Mouse (Mus musculus) lung, postnatal 25 days (tissue): Measurements from ENCODE around the gene Frmd4a.

Experiments used
- DNase-seq: peaks from one replicate; pipeline ENCODE4 v3.0.0; 2022; ENCODE audit warnings: low spot score

Gene Frmd4a

DNA sequence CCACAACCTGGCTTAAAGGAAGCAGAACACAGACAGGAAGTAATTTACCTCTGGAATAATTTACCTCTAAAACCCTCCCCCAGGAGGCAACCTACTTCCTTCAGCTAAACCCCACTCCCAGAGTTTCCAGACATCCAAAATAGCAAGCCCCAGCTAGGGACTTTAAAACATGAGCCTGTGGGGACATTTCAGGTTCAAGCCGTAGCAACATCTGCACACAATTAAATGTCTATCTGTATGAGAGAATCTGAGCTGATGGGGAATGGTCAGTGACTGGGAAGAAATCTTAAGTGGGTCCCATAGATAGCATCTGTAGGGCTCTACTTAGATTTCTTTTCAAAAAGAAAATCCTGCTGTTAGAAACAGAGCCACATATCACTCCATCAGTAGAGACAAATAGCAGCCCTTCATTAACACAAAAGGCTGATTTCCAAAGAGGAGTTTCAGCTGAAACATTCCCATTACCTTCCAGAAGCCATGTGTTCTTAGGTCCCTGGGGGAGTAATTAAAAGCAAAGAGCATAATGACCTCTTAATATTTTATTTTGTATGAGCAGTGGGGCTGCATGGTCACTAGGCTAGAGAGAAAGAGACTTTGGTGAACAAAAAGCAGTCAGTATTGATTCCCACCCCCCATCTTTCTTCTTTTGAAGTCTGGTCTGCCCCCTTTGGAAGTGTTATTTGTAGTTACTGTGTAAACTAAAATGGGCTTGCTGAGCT lies 505.4 kb downstream of the Frmd4a start:
- no peak for DNase-seq

DNA sequence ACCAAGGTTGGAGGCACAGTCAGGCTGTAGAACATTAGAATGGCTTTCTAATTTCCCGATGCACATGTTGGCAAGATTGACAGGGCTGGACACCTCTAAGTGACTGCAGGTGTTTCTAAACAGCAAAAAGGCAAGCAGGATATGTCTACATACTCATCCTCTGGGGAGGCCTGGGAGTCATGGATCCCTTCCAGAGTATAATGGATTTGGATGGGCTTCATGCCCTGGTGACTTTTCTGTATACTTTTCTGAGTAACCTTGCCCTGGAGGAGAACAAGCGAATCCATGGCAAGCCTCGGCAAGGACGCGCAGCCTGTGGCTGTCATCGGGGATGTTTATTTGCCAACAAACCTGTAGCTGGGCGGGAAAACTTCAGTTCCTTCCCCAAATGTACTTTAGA lies 509.6 kb downstream of the Frmd4a start:
- no peak for DNase-seq

DNA sequence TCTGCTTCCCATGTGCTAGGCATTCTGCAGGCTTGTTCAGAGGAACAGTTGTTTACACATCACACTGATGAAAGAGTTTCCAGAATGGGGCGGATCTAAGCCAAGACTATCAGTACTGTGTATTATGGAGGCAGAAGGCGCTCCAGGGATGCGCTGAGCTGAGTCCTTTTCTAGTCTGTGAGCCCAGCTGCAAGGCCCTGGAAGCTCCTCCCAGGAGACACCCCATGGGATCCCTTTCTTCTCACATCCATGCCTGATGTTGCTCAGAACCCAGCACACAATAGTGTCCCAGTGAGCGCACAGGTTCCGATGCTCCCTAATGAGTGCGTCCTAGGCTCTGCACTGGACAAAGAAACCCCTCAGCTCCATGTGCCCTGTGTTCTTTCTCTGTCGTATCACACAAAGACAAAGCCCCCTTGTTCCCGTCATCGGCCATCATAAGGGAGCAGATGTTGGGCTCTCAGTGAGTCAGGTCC lies 511.8 kb downstream of the Frmd4a start:
- no peak for DNase-seq

DNA sequence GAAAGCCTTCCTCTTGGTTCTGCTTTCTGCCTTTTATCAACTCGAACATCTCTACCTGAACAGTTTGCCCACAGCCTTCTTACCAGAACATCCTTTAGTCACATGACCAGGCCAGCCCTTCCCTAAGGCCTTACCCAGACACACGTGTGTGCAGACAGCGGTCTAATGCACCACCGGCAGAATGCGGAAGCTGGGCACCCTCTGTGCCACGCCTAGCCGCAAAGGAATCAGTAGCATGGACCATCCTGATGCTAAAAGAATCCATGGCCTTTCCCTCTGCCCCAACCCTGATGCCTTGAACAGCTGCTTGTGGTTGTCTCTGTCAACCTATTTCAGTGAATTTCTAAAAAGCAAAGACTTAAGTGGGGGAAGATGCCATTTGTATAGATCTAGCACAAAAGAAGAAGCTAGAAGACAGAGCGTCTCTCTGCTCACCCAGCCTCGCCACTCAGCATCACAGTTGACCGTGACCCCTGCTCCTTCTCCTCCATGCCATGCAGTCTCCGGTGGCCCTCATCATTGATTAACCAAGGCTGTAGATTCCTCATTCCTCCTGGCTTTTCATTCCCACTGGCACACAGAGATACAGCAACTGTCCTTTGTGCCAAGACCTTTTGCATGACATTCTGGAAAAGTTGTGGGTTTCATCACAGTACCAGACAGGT lies 514.1 kb downstream of the Frmd4a start:
- no peak for DNase-seq

DNA sequence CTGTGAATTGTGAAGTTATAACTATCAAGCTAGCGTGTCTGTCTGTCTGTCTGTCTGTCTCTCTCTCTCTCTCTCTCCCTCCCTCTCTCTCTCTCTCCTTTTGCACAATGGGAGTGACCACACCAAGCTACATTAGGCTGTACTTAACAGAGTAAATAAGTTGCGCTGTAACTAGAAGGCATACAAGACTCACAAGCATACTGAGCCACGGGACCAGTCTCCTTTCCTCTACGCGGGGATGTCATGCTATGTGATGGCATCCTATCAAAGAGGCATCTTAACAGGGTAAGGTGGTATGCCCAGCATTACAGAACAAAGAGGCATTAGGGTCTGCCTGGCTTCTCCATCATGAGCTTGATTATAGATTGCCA lies 514.7 kb downstream of the Frmd4a start:
- DNase-seq, result no peak

DNA sequence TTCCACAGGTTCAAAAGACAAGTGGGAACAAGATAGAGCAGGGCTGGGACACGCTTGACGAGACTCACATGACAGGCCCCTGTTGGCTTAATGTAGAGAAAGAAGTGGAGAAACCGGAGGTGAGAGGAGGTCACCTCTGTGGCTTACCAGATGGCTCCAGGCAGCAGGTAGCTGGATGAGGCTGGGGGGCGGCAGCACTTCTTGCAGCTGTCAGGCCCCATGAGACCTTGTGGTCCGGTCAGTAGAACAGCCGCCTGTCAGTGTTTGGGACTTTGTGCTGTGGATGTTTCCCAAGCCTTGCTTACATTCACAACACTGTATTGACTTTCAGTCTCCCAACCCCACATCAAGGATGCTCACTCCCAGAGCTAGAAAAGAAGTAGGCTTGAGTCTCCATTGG lies 515.4 kb downstream of the Frmd4a start:
- DNase-seq, result no peak

DNA sequence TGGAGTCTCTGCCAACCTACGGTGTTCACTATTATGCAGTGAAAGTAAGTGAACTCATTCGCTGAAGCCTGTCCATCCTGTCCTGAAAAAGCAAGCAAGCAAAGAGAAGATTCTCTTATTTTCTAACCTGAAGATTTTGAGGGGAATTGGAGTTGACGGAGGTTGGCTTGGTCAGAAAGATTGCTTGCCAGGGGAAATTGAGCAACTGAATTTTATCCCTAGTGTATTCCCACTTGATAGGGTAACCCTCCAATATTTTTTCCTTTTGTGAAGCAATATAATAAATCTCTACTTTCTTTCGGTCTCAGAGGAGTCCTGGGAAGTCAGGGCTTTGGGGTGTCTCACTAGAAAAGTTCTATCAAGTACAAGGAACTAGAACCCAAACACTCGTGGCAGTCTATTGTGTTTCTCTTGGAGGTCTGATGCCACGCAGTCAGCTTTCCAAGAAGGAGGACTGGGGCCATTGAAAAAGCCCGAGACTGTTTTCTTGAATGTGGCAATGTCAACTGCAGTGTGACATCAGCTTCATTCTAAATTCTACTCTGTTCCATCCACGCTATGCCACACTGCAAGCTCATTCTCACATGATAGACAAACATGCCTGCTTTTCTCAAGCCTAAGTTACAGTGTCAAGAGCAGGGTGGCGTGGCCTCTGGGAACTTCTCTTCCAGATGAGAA lies 517.8 kb downstream of the Frmd4a start:
- DNase-seq, result no peak

DNA sequence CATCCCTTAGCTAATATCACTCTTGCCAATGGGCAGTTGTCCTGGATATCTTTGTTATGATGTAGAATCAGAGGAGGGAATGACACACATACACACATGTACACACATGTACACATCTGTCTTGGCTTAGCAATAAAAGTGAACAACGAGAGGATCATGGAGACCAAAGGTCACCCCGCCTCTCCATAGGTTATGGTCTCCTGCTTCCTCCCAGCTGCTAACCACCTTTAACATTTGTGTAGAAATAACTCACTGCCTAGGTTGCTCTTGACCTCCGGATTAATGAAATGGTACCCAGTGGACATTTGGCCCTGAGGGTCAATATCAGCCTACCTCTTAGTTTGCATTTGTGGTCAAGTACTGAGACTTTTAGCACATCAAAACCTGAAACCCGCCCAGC lies 523.8 kb downstream of the Frmd4a start:
- DNase-seq, result no peak

DNA sequence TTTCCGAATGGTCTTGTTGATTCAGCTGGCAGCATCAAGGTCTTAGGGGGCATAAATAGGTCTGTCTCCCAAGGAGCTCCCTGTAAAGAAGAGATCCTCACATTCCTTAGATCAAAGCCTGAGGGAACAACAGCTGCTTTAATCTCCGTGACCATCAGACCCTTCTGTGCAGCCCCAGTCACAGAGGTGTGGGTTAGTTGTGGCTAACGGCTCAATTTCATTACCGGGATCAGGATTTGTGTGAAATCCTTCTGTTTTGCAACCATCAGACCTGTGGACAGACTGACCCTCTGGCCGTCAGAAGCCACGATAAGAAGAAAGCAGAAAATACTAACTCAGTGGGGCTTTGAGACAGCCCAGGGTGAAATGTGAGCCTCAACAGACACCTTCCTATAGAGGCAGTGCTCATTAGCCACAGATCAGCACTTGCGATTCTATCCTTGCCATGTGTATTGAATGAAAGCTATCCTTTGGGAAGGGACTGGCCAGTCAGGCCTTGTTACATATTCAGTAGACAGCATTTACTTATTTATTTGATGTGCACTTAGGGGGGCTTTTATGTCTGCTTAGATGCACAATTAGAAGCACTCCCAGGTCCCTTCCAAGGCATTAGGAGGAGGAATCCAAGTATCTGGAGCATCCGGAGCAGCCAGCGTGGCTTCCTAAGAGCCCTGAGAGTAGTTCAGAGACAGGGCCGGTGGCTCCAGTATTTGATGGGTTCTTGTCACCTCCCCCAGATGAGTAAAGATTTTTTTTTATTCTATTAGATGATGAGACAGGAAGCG lies 524.5 kb downstream of the Frmd4a start:
- DNase-seq, result no peak

DNA sequence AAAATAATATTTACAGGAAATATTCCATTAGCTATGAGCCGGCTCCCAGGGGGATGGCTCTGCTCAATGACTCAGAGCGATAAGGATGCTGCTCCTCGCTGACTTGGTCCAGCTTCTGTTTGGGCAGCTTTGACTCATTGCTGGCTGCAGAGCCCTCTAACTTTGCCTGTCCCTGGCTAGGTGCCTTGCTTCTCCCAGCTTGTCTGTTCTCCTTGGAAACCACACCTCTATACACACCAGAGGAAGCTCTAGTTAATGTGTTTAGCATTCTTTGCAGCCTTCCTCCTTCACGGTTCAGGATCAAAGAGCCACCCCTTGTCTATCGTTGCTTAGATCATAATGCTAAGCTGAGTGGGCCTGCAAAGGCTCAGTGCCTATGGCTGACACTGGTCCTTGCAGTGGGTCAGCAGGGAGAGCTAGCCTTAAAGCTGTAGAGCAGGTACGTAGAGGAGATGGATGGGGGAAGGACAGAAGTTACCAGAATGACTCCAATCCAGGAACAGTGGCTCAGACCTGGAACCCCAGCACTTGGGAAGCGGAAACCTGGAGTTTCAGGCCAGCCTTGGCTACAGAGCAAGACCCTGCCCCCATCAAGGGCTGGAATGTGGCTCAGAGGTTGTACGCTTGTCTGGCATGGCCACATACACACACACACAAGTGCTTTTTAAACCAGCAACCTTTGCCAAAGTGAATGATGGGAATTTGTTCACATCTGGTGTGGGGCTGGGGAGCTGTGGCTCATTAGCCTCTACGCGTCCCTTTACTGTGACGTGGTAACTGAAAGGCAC lies 525.3 kb downstream of the Frmd4a start:
- no peak for DNase-seq

DNA sequence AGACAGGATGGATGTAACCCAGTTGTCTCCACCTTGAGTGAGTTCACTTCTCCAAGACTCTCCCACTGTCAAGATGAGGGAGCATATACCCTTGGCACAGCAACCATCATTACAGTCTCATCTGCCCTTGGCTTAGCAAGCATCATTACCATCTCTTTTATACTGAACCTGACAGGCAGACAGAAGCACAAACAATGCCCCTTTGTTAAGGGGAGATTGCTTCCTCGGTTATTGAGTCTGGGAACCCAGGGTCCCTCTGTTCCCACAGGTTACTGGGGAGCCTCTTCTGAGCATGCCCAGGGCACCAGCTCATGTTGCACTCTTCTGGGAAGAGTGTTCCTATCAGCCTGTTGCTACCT lies 525.9 kb downstream of the Frmd4a start:
- DNase-seq, result no peak

DNA sequence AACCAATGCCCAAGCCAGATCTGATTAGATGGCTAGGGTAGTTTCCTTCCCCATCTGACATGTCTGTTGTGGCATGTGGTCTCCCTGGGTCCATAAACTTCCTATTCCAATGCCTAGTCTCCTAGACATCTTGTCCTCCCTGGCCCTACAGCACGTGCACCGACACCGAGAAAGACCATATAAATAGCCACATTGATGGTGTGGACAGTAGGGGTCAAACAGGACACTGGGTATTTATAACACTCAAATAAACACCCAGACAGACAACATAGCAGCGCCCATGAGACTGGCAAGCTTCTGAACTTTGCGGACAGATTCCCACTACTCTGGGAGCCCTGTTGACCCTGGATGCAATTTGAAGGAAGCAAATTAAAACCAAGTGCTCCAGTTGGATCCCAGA lies 526.8 kb downstream of the Frmd4a start:
- DNase-seq, result no peak

DNA sequence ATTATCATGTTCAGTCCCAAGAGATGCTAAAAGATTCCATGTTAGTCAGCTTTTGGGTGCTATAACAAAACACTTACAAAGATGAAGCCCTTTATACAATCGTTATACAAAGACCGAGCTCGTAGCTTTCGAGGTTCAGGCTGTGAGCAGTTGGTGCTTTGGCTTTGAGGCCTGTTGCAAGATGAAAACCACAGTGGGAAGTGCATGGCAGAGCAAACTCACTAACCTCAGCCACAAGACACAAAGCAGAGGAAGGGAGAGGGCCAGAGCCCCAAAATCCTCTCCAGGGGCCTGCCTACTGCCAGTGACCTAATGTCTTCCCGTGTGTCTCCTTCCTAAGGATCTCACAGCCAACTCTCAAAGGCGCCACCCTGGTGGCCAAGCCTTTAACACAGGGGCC lies 527.7 kb downstream of the Frmd4a start:
- no peak for DNase-seq

DNA sequence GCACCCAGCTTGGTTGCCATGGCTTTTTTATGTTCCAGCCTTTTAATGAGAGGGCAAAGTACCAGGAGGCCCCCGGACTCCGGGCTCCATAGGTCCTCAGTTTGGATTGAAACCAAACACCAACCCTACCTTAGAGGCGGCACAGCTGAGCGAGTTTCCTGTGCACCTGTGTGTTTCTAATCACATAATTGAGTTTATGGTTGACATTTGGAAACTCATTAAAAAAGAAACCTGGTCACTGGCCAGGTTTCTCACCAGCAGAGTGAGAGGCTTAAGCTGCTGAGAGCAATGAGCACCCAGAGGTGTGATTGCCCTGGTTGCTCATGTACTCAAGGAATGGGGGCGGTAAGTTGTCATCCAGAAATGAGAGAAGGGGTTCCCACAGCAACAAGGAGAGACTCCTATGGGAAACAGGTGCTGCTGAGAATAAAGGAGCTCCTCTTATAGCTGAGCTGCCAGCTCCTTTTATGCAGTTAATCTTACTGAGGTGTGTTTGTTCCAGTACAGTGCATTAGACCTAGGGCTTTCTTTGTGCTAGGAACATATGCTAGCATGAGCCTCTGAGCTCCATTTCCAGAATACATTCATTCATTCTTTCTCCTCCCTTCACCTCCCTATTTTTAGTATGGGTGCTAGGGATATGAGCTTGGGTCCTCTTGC lies 529.6 kb downstream of the Frmd4a start:
- DNase-seq, result no peak

DNA sequence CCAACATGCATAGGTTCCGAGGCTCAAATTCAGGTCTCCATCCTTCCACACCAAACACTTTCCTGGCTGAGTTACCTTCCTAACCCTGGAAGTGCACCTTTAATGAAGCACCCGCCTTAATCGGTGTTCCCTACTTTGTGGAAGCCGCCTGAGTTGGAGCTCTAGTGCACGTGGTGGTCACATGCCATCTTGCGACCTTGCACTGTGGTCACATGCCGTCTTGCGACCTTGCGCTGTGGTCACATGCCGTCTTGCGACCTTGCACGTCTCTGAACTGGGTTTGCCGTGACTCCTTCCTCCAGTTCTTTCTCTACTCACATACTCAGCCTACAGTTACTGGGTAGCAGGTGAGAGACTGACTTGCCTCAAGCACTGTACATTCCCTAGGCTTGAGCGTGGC lies 531.8 kb downstream of the Frmd4a start:
- DNase-seq, result no peak

DNA sequence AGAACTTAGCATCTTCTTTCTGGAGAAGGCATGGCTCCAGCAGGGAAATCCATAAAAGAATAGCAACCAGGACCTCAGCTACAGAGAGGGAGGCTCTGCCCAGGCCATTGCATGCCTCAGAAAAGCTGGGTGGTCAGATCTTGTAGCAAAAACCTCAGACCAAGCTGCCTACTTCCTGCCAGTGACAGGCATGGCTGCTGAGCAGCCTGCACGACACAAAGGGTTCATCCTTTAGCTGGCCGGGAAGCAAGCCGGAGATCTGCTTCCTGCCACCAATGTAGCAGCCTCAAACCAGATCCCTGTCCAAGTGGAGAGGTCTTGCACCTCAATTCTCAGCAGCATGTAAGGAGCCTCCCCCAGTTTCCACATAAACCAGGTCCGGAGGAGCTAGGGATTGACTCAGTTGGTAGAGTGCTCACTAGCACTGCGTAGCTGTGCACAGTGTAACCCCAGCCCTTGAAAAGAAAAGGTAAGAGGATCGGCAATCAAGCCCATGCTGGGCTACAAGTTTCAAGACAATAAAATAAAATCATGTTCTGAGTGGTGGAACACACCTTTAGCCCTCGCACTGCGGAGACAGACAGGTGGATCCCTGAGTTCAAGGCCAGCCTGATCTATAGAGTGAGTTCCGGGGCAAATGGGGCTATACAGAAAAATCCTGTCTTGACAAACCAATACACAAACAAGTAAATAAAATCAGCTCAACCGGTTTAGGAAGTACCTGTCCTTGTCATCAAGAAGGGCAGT lies 532.7 kb downstream of the Frmd4a start:
- no peak for DNase-seq

DNA sequence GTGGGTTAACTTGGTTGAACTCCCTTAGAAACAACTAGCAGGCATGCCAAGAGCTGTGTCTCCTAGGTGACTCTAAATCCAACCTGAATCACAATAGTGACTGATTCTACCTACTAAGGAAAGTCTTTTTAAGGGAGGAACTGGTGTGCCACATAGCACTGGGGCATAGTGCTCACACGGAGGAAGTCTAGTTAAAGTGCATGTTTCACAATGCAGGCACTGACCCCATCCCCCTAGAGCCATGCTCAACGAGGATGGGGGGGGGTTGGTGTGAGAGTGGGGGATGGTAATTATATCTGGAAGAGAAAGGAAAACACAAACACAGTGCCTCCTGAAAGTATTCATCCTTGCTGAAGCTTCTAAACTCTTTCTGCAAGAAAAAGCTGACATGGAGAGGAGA lies 533.9 kb downstream of the Frmd4a start:
- DNase-seq, result no peak

DNA sequence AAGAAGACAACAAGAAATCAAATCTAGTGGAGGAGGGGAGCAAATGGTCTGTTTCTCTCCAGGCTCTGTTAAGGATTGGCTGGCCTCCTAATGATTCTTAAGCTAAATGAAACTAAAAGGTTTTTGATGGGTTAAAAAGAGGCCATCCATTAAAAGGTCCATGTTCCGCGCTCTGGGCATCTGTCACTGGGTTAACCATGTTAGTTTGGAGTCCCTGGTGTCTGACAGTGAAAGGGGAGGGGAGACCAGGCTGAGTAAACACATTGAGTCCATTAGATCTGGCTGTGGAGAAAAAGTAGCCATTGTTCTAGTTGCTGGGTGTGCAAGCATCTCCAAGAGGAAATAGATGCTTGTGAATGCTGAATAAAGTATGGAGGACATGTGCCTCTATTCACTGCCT lies 534.3 kb downstream of the Frmd4a start:
- no peak for DNase-seq

DNA sequence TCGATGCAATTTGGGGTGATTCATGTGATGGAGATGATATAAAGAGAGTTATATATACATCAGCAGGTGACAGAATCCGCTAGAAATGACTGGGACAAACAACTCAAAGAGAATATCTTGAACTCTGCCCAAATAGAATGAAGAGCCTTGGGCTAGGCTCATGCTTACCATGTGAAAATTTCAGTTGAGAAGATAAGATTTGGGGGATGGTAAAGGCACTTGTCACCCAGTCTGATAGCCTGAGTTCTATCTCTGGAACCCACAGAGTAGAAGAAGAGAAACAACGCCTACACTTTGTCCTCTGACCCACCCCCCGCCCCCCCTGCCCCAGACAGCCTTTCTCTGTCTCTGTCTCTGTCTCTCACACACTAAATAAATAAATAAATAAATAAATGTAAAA lies 535.0 kb downstream of the Frmd4a start:
- DNase-seq, result no peak

DNA sequence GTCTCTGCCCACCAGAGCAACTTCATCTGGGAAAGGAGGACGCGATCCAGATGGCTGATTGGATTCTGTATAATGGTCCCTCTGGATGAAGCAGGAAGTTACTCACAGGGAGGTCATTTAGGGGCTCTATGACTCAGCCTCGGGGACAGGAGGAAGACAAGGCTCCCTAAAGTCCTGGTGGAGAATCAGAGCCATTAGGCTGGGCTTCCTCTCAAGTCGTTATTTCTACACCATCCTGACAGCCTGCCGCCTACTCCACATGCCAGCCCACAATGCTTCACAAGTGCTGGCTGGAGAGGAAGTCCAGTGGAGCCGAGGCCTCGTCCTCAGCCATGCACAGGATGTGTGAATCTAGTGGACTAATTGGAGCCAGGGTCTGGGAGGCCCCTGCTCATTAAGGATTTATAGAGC lies 537.7 kb downstream of the Frmd4a start:
- DNase-seq, result peak; percentile 54

DNA sequence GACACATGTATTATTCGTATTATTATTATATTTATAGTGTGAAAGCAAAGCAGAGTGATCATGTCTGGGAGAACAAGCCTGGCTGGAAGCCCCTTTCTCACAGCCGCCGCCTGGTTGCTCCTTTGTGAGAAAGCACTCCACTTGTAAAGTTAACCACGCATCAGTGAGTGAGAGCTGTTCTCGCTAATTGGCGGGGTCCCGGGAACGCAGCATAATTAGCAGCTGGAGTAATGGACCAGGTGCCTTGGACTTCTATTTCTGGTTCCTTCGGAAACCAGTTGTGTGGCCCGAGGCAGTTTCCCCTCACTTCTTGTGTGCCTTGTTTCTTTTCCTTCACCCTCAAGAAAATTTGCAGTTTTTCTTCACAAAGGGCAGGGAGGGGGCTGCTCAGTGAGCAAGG lies 538.7 kb downstream of the Frmd4a start:
- no peak for DNase-seq
